Mouse (Mus musculus) hindbrain, embryonic 13.5 days (tissue): ENCODE results near the gene Gm20696. TPM values are rescaled to one million over a fixed set of nuclear protein-coding genes. Genes with fewer than 3 reads are reported as not detected.

ENCODE experiments used
- ATAC-seq: fragments of 200-750 bp; cut with Nextera tagmentation; 2 replicates; pipeline ENCODE4 v1.8.0; 2017; ENCODE audit warnings: moderate TSS enrichment; ENCODE audit not compliant: low FRiP score
- H3K27ac ChIP-seq: fragments of 300-500 bp; sonication (generic); 2 replicates; pipeline ENCODE4 v1.5.1; 2015; ENCODE audit warnings: inconsistent platforms, mild to moderate bottlenecking, moderate library complexity
- H3K27me3 ChIP-seq: fragments of 300-500 bp; sonication (generic); 2 replicates; pipeline ENCODE4 v1.6.1; 2015; ENCODE audit warnings: mild to moderate bottlenecking, inconsistent platforms
- H3K36me3 ChIP-seq: fragments of 300-500 bp; sonication (generic); 2 replicates; pipeline ENCODE4 v1.6.1; 2015; ENCODE audit warnings: mild to moderate bottlenecking, inconsistent platforms
- H3K4me1 ChIP-seq: fragments of 300-500 bp; sonication (generic); replicated peaks from 2 replicates; pipeline ENCODE4 v1.6.1; 2015; ENCODE audit warnings: inconsistent platforms
- H3K4me2 ChIP-seq: fragments of 300-500 bp; sonication (generic); 2 replicates; pipeline ENCODE4 v1.6.1; 2015; ENCODE audit warnings: inconsistent platforms, mild to moderate bottlenecking, moderate library complexity
- H3K4me3 ChIP-seq: fragments of 300-500 bp; sonication (generic); 2 replicates; pipeline ENCODE4 v1.5.1; 2015; ENCODE audit warnings: mild to moderate bottlenecking, inconsistent platforms
- H3K9ac ChIP-seq: fragments of 300-500 bp; sonication (generic); 2 replicates; pipeline ENCODE4 v1.6.1; 2015; ENCODE audit warnings: mild to moderate bottlenecking, inconsistent platforms
- H3K9me3 ChIP-seq: fragments of 300-500 bp; sonication (generic); 2 replicates; pipeline ENCODE4 v1.6.1; 2016; ENCODE audit warnings: inconsistent platforms
- WGBS: fragments of 180-500 bp; shearing (Covaris S2); methylation state at CpG from one replicate; pipeline ENCODE4 v1.1.7; 2015; 5-methylcytosine and 5-hydroxymethylcytosine counted together
- polyA plus RNA-seq: library from polyadenylated mRNA; unstranded; fragments of >200 nt; fragmentation: Nextera tagmentation; extraction: Ambion mirVana; gene quantifications from 2 replicates; pipeline ENCODE4 v1.2.1, GENCODE M21; 2015

Gm20696 gene
- polyA plus RNA-seq, 1 experiment from 2014 or later, result 2.7 TPM

DNA sequence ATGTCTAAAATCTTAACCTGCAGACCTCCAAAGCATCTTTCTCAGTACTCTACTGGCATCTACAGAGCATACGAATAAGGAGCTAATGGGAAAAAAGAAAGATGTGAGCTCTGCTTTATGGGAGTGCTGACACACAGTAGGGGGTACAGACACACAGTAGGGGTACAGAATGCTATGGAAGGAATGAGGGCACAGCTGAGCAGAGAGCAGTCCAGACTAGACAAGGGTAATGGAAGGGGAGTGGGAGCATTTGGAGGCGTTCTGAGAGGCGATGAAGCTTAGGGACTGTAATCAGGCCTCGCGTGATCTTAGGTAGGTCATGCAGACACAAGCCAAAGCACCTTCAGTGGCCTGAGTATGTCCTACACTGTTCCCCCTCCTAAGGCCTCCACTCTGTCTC is 17.4 kb upstream of the Gm20696 start:
- Histone ChIP-seq H3K9me3 (peaks cover 6% of the 10 kb centered on the region; the same call in 1 of the 2 replicates), H3K36me3 (no peaks in the 10 kb centered on the region), H3K4me3 (no peak overlapping the region), H3K9ac (no peak overlapping the region), H3K4me1 (no peaks in the 10 kb centered on the region), H3K4me2 (no peak overlapping the region), H3K27ac (no peak overlapping the region), H3K27me3 (no peaks in the 10 kb centered on the region)
- WGBS, result 89% methylated on average over 5 of the region's 5 CpGs
- ATAC-seq, result no peak

DNA sequence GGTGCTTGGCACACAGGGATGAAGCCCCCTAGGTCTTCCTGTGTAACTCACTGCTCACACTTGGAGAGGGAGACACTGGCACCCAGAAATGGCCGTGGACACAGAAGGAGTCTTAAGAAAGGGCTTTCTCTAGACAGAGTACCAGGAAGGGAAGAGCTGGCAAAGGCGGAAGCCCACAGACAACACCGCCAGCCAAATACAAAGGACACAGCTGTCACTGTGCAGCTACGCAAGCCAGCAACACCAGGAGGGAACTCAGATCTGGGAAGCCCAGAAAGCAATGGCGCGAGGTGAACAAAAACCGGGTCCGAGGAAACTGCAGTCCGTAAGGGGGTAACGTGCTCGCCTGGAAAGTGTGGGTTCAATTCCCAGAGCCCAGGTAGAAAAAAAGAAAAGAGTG is 11.5 kb upstream of the Gm20696 start:
- no peak for ATAC-seq
- Histone ChIP-seq H3K27me3 (no peaks in the 10 kb centered on the region), H3K36me3 (no peaks in the 10 kb centered on the region), H3K9me3 (no peaks in the 10 kb centered on the region), H3K4me2 (no peak overlapping the region), H3K4me1 (peaks cover 5% of the 10 kb centered on the region), H3K4me3 (no peak overlapping the region), H3K9ac (no peak overlapping the region), H3K27ac (no peak overlapping the region)
- WGBS, result 58% methylated on average over 11 of the region's 11 CpGs

DNA sequence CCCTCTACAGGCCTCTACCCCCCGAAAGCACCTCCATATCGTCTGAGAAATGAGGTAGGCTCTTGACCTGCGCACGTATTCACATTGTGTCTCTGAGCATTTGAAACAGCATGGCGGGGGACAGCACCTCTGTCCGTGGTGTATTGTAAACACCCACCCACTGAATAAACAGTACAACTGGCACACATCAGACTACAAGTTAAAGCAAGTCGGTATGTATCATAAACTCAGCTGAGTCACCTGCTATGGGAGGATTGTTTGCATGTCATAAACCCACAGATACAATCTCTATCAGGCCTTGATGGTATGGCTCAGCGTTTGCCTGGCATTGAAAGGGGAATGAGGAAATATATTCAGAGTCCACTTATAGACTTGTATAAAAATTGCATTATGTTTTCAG is 10.7 kb upstream of the Gm20696 start:
- ATAC-seq, result no peak

DNA sequence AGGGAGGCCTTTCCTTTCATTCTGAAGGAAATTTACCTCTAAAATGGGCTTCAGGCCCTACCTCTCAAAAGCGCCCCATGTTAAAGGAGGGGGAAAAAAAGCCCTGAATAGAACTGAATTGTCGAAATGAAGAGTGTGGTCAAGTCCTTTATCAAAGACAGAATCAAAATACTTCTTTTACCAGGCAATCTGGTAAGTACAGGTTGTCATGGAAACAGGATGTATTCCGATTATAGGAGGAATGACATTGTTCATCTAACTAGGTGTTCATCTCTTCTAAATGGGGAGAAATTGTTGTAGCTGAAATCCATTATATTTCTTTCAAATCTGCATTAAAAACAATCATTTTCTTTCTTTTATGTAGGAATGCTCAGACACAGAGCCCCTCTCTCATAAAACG is 7.9 kb upstream of the Gm20696 start:
- ATAC-seq, result no peak
- no peak overlapping the region for H3K27ac ChIP-seq
- no peaks in the 10 kb centered on the region for H3K36me3 ChIP-seq
- 77% methylated on average over 4 of the region's 4 CpGs for WGBS
- peaks cover 8% of the 10 kb centered on the region for H3K27me3 ChIP-seq
- H3K4me2 ChIP-seq, result no peak overlapping the region
- H3K9me3 ChIP-seq, result no peaks in the 10 kb centered on the region
- no peak overlapping the region for H3K4me3 ChIP-seq
- H3K4me1 ChIP-seq, result peaks cover 22% of the 10 kb centered on the region
- H3K9ac ChIP-seq, result no peak overlapping the region

More for the DNA sequence above, 10.7 kb upstream of the Gm20696 start:
- WGBS, result 90% methylated on average over 8 of the region's 8 CpGs
- no peak overlapping the region for H3K4me2 ChIP-seq
- no peak overlapping the region for H3K27ac ChIP-seq
- no peaks in the 10 kb centered on the region for H3K27me3 ChIP-seq
- H3K9me3 ChIP-seq, result no peaks in the 10 kb centered on the region
- H3K4me3 ChIP-seq, result no peak overlapping the region
- peaks cover 5% of the 10 kb centered on the region for H3K4me1 ChIP-seq
- H3K9ac ChIP-seq, result no peak overlapping the region
- no peaks in the 10 kb centered on the region for H3K36me3 ChIP-seq

DNA sequence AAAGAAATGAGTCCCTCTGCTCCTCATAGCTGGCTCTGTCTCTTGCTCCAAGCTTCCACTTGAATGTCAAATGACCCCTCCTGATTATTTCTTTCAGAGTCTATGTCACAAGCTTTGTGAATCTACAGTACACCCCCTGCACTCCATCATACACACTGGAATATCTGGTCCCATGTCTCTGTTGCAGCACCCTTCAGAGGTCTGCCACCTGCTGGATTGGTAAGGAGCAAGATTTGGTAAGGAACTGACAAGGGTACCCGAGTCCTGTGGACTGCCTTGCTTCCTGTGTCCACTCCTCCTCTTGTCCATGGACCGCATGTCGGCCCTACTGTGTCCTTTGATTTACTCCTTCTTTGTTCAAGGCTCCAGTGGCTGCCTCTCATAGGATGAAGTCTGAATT is 5.2 kb upstream of the Gm20696 start:
- peaks cover 42% of the 10 kb centered on the region for H3K4me1 ChIP-seq
- no peaks in the 10 kb centered on the region for H3K36me3 ChIP-seq
- WGBS, result 68% methylated on average over 3 of the region's 3 CpGs
- no peaks in the 10 kb centered on the region for H3K9me3 ChIP-seq
- H3K4me3 ChIP-seq, result no peak overlapping the region
- no peak overlapping the region for H3K27ac ChIP-seq
- ATAC-seq, result no peak
- H3K4me2 ChIP-seq, result no peak overlapping the region
- peaks cover 14% of the 10 kb centered on the region for H3K27me3 ChIP-seq
- H3K9ac ChIP-seq, result no peak overlapping the region

DNA sequence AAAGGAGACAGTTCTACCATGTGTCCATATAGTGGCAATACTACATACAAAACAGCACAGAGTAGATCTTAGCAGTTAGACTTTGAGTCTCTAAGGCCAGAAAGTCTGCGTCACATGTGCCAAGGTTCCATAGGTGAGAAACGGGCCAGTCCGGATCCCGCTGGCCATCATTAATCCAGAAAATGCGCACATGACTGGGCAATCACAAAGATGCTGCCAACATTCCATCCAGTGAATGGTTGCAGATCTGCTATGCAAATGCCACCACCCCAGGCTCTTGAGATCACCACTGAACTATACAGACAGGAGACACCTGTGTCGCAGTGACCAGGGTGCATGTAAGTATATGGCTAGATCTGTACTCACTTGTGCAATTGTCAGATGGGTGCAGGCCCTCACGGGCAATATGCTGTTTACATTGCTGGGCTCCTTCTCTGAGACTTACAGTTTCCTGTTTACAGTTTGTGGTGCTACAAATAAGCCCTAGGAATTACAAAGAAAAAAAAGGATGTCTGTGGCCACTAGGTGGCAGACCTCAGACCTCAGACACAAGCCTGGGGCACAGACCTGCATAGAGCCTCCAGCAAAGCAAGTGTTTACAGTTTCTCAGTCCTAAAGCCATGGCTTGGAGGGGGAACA is 4.0 kb upstream of the Gm20696 start:
- peak; percentile 12; the same call in 1 of the 2 replicates for ATAC-seq

DNA sequence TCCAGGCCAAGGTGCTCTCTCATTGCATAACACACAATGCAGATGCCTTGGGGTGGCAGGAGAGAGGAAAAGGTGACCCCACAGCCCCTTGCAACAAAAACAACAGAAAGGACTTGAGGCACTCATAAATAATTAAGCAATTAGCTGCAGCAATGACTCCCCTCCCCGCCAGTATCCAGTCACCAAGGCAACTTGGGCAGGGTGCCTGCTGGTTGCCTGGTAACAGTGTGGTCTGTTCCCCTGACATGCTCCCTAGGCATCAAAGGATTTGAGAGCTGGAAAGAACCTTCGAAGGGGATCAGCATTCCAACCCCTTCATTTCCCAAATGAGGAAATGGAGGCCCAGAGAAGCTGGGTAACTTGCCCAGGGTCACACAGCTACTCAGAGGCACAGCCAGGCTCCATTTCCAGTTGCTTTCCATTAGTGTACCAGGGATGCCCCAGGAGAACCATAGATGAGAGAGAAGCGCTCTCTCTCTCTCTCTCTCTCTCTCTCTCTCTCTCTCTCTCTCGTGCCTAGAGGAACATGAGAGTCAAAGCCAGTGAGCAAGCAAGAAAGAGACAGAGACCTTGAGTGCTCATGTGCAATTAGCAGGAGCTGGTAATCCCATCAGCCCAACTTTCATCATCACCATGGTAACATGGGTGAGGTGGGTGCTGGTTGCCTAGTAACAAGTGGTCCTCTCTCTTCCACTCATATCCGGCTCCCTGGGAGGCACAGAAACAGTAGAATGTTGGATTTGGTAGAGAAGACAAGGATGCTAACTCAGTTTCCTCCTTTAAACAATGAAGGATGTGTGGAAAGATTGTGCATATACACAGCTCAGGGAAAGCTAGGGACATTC is 3.1 kb upstream of the Gm20696 start:
- ATAC-seq, result peak; percentile 80
- Histone ChIP-seq H3K4me3 (no peak overlapping the region), H3K36me3 (no peaks in the 10 kb centered on the region), H3K9me3 (no peaks in the 10 kb centered on the region), H3K4me1 (peaks cover 54% of the 10 kb centered on the region), H3K4me2 (peak overlapping the region; percentile 40), H3K9ac (peak overlapping the region; percentile 35; the same call in 1 of the 2 replicates), H3K27ac (peak overlapping the region; percentile 77), H3K27me3 (peaks cover 21% of the 10 kb centered on the region)
- 18% methylated on average over 5 of the region's 5 CpGs for WGBS

More for the DNA sequence above, 4.0 kb upstream of the Gm20696 start:
- no peaks in the 10 kb centered on the region for H3K36me3 ChIP-seq
- H3K27me3 ChIP-seq, result peaks cover 14% of the 10 kb centered on the region
- no peak overlapping the region for H3K4me2 ChIP-seq
- 56% methylated on average over 7 of the region's 7 CpGs for WGBS
- peak overlapping the region; percentile 77 for H3K27ac ChIP-seq
- no peak overlapping the region for H3K9ac ChIP-seq
- no peak overlapping the region for H3K4me3 ChIP-seq
- no peaks in the 10 kb centered on the region for H3K9me3 ChIP-seq
- peaks cover 48% of the 10 kb centered on the region for H3K4me1 ChIP-seq

DNA sequence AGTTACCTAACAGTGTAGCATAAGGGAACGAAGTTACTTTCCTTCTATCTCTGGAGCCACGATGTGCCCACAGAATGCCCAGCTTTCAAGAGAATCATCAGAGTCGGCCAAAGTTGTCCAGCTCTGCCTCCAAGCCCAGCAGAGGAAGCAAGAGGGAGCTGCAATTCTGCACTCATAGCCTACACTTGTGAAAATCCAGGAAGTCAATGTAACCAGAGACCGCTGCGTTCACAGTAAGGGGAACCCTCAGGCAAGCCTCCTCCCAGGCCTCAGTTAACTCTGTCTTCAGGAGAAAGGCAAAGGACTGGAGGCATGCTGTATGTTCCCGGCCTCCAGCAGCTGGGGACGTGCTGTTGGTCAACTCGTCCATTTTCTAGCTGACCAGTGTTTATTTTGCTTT is 693 bp upstream of the Gm20696 start:
- H3K4me3 ChIP-seq, result peak overlapping the region; percentile 73
- no peaks in the 10 kb centered on the region for H3K9me3 ChIP-seq
- H3K4me2 ChIP-seq, result peak overlapping the region; percentile 92
- H3K9ac ChIP-seq, result peak overlapping the region; percentile 88; the same call in 1 of the 2 replicates
- peaks cover 62% of the 10 kb centered on the region for H3K4me1 ChIP-seq
- ATAC-seq, result no peak
- WGBS, result 51% methylated on average over 8 of the region's 8 CpGs
- peaks cover 41% of the 10 kb centered on the region for H3K27me3 ChIP-seq
- H3K27ac ChIP-seq, result peak overlapping the region; percentile 78
- no peaks in the 10 kb centered on the region for H3K36me3 ChIP-seq

DNA sequence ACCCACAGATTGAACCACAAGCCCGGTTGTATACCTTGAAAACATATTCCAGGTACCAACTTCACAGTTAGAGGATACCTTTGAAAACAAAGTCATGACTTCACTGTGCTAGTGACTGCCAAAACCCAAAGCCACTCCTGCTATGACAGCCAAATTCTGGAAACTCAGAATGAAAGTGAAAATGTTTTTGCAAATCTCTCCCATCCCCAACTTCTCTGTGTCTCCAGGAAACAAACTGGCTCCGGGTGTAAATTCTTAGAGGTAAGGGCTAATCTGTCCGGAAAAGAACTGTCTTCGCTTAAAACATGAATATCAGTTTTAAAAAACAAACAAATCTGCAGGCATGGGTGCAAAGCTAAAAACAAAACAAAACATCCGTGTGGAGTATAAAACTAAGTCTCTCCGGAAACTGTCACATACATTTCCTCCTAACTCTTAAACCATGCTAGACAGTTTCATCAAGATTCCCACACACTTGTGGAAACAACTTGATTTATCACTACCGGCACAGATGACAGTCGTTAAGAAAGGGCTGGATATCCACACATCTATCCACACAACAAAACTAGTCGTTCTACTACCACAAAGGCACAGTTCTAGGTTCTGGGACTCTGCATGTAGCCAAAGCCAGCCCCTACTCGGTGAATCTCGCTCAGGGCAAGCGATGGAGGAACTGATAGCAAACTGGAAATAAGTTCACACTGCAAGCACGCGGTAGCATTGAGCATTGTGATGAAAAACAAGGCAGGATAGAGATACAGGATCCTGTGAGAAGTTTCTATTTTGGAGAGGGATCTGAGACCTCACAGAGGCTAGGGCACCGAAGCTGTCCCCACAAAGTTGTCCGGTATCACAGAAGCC is 910 bp downstream of the Gm20696 start:
- no peak for ATAC-seq
- Histone ChIP-seq H3K4me2 (peak overlapping the region; percentile 92), H3K27ac (0 out of 2 replicates have a peak overlapping the region, but pooled peaks have one; percentile 4), H3K4me3 (peak overlapping the region; percentile 73), H3K9me3 (no peaks in the 10 kb centered on the region), H3K4me1 (peaks cover 66% of the 10 kb centered on the region), H3K36me3 (no peaks in the 10 kb centered on the region), H3K27me3 (peaks cover 34% of the 10 kb centered on the region), H3K9ac (peak overlapping the region; percentile 88)
- 33% methylated on average over 16 of the region's 16 CpGs for WGBS

DNA sequence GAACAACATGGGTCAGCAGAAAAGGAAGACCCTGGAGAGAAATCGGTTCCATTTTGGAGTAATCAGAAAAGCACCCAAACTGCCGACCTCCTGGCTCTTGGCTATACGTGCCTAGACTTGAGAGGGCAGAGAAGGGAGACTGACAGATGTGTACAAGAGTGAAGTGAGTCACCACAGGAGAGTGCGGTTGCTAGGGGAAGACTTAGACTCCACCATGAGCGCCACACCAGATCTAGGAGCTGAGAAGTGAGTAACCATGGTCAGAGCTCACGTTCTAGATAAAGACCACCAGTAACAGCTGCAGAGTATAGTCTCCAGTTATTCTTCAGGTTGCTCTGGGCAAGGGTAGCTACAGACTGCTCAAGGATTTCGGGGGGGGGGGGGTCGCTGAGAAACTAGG is 3.4 kb downstream of the Gm20696 start:
- Histone ChIP-seq H3K9me3 (no peaks in the 10 kb centered on the region), H3K27ac (no peak overlapping the region), H3K9ac (no peak overlapping the region), H3K4me2 (no peak overlapping the region), H3K27me3 (peaks cover 38% of the 10 kb centered on the region), H3K4me3 (no peak overlapping the region), H3K36me3 (no peaks in the 10 kb centered on the region), H3K4me1 (peaks cover 48% of the 10 kb centered on the region)
- whole genome bisulfite sequencing, result 75% methylated on average over 8 of the region's 8 CpGs
- no peak for ATAC-seq

DNA sequence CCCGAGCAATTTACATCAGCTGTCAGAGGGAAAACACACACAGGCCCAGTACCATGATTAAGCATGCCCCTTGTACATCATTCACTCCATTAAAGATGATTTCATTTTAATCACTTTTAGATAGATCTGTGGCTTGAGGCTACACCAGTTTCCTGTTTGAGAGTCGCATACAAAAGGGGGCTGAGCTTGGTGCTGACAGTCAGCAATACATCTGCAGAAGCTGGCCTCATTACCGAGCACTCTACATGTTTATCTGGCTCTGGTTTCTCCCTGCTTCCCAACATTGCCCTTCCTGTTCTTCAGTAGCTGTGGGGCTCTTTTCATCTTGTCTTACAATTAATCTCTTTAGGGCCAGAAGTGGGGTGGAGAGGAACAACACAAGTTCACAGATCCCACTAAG is 6.2 kb downstream of the Gm20696 start:
- Histone ChIP-seq H3K4me2 (no peak overlapping the region), H3K27ac (no peak overlapping the region), H3K9me3 (no peaks in the 10 kb centered on the region), H3K27me3 (peaks cover 33% of the 10 kb centered on the region), H3K36me3 (no peaks in the 10 kb centered on the region), H3K9ac (no peak overlapping the region), H3K4me3 (no peak overlapping the region), H3K4me1 (peaks cover 32% of the 10 kb centered on the region)
- WGBS, result 36% methylated on average over 3 of the region's 3 CpGs
- no peak for ATAC-seq

DNA sequence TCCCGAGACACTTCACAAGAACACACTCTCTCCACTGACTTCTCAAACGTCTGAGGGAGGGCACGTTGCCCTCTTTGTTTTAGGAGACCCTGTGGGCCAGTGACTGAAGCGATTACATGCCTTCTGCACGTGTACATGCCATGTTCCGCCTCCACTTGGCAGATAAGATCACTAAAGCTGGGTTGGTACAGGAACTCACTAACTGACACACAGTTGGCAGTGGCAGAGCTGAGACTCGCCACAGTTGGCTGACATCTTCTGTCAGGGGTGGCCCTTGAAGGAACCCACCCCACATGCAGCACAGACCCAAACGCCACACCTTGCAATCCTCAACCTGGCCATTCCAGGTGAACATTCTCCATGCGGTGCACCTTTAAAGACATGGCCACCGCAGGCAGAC is 8.0 kb downstream of the Gm20696 start:
- no peaks in the 10 kb centered on the region for H3K9me3 ChIP-seq
- H3K4me3 ChIP-seq, result no peak overlapping the region
- no peak for ATAC-seq
- H3K9ac ChIP-seq, result no peak overlapping the region
- no peaks in the 10 kb centered on the region for H3K36me3 ChIP-seq
- H3K4me1 ChIP-seq, result peaks cover 22% of the 10 kb centered on the region
- H3K4me2 ChIP-seq, result no peak overlapping the region
- WGBS, result 90% methylated on average over 10 of the region's 10 CpGs
- H3K27me3 ChIP-seq, result peaks cover 16% of the 10 kb centered on the region; the same call in 1 of the 2 replicates
- no peak overlapping the region for H3K27ac ChIP-seq
